Mouse (Mus musculus): ENCODE measurements around the gene Ppcdc. TPM values are rescaled to one million over a fixed set of nuclear protein-coding genes. Genes with fewer than 3 reads are reported as not detected.

Ppcdc gene
- polyA plus RNA-seq, 1 experiment from 2014 or later: 19.8 TPM

GRCm38 (mm10) chr9:57339577-57340210 lies 100.2 kb downstream of the Ppcdc start:
- 88% methylated on average over 5 of the region's 5 CpGs for WGBS
- H3K9me3 ChIP-seq: peaks cover 16% of the 10 kb centered on the region; the same call in 1 of the 2 replicates
- no peaks in the 10 kb centered on the region for H3K4me1 ChIP-seq (replicated peaks)
- no peak overlapping the region for H3K27ac ChIP-seq
- H3K4me3 ChIP-seq: no peak overlapping the region
- DNase-seq (ENCODE audit: low spot score): no peak
- H3K36me3 ChIP-seq: no peaks in the 10 kb centered on the region
- H3K27me3 ChIP-seq (ENCODE audit: insufficient read depth, poor library complexity, severe bottlenecking): no peaks in the 10 kb centered on the region

- Histone ChIP-seq H3K4me1 (replicated peaks) (no peaks in the 10 kb centered on the region), H3K36me3 (no peaks in the 10 kb centered on the region), H3K4me3 (no peak overlapping the region), H3K9me3 (peaks cover 16% of the 10 kb centered on the region; the same call in 1 of the 2 replicates), H3K27me3 (ENCODE audit: insufficient read depth, poor library complexity, severe bottlenecking) (no peaks in the 10 kb centered on the region), H3K27ac (no peak overlapping the region)
- WGBS: 79% methylated on average over 1 of the region's 1 CpGs
- DNase-seq (ENCODE audit: low spot score): no peak
These were observed 101.2 kb downstream of the Ppcdc start for GRCm38 (mm10) chr9:57338706-57339105.

Other genes with a start within 250 kb of the Ppcdc start
- not detected in 2 replicates for gene Trcg1, start 203.6 kb downstream of the Ppcdc start, polyA plus RNA-seq (2016; fragmentation: Nextera tagmentation; extraction: Ambion mirVana)
- gene 1700017B05Rik, start 177.5 kb downstream of the Ppcdc start, polyA plus RNA-seq (2016; fragmentation: Nextera tagmentation; extraction: Ambion mirVana): 9.5 and 10.9 TPM in 2 replicates
- gene Scamp5, start 27.9 kb upstream of the Ppcdc start, polyA plus RNA-seq (2016; fragmentation: Nextera tagmentation; extraction: Ambion mirVana): 18.2 and 28.9 TPM in 2 replicates
- 2.5 and 9.7 TPM in 2 replicates for gene Rpp25, start 63.9 kb upstream of the Ppcdc start, polyA plus RNA-seq (2016; fragmentation: Nextera tagmentation; extraction: Ambion mirVana)
- 712 and 781 TPM in 2 replicates for gene Cox5a, start 81.2 kb upstream of the Ppcdc start, polyA plus RNA-seq (2016; fragmentation: Nextera tagmentation; extraction: Ambion mirVana)
- gene Fam219b, start 97.4 kb upstream of the Ppcdc start, polyA plus RNA-seq (2016; fragmentation: Nextera tagmentation; extraction: Ambion mirVana): 16.1 and 16.3 TPM in 2 replicates
- gene Mpi, start 112.6 kb upstream of the Ppcdc start, polyA plus RNA-seq (2016; fragmentation: Nextera tagmentation; extraction: Ambion mirVana): 61.7 and 74.1 TPM in 2 replicates
- gene Scamp2, start 120.8 kb upstream of the Ppcdc start, polyA plus RNA-seq (2016; fragmentation: Nextera tagmentation; extraction: Ambion mirVana): 50.7 and 59.7 TPM in 2 replicates
- gene Ulk3, start 149.3 kb upstream of the Ppcdc start, polyA plus RNA-seq (2016; fragmentation: Nextera tagmentation; extraction: Ambion mirVana): 14.2 and 14.6 TPM in 2 replicates
- 0.88 and 2.8 TPM in 2 replicates for gene Cplx3, start 166.2 kb upstream of the Ppcdc start, polyA plus RNA-seq (2016; fragmentation: Nextera tagmentation; extraction: Ambion mirVana)
- not detected in 2 replicates for gene Lman1l, start 180.7 kb upstream of the Ppcdc start, polyA plus RNA-seq (2016; fragmentation: Nextera tagmentation; extraction: Ambion mirVana)
- 40.8 and 42.3 TPM in 2 replicates for gene Csk, start 213.5 kb upstream of the Ppcdc start, polyA plus RNA-seq (2016; fragmentation: Nextera tagmentation; extraction: Ambion mirVana)
- not detected in 2 replicates for gene Cyp1a2, start 243.6 kb upstream of the Ppcdc start, polyA plus RNA-seq (2016; fragmentation: Nextera tagmentation; extraction: Ambion mirVana)
- not detected in 2 replicates for gene Cyp1a1, start 247.8 kb upstream of the Ppcdc start, polyA plus RNA-seq (2016; fragmentation: Nextera tagmentation; extraction: Ambion mirVana)